Mouse (Mus musculus): ENCODE data around the gene Lin37. TPM values are rescaled to one million over a fixed set of nuclear protein-coding genes. Genes with fewer than 3 reads are reported as not detected.

The Lin37 gene
- total and polyA plus RNA-seq, 2 experiments from 2014 or later, result 32.0 to 54.1 TPM

- Histone ChIP-seq H3K27ac (ENCODE audit: low read depth, low read length) (no peak overlapping the region), H3K4me1 (ENCODE audit: insufficient read depth, low read length) (no peaks in the 10 kb centered on the region), H3K27me3 (ENCODE audit: insufficient read depth, low read length) (no peaks in the 10 kb centered on the region), H3K4me3 (ENCODE audit: low read depth, low read length) (no peak overlapping the region), H3K4me2 (ENCODE audit: low read depth, low read length, poor library complexity, severe bottlenecking) (no peak overlapping the region), H3K9ac (replicated peaks; ENCODE audit: low read length, poor library complexity, severe bottlenecking) (no peak overlapping the region), H3K36me3 (ENCODE audit: insufficient read depth, low read length) (no peaks in the 10 kb centered on the region), H3K9me3 (ENCODE audit: low read length) (no peaks in the 10 kb centered on the region)
- no peak for DNase-seq (ENCODE audit: low spot score)
- ATAC-seq (ENCODE audit: low FRiP score), result no peak
- TF ChIP-seq CTCF (IDR thresholded peaks at IDR 0.05), result no peak
- 72% methylated on average over 7 of the region's 7 CpGs for WGBS
Observed at GRCm38 (mm10) chr7:30600651-30601050, 41.0 kb upstream of the Lin37 start.

- peak overlapping the region; percentile 29 for H3K4me2 ChIP-seq (ENCODE audit: low read depth, low read length, poor library complexity, severe bottlenecking)
- DNase-seq (ENCODE audit: low spot score) (peak; percentile 96), ATAC-seq (ENCODE audit: low FRiP score) (peak; percentile 97)
- H3K4me3 ChIP-seq (ENCODE audit: low read depth, low read length), result 0 out of 2 replicates have a peak overlapping the region, but pooled peaks have one; percentile 5
- WGBS, result 1% methylated on average over 16 of the region's 16 CpGs
- no peaks in the 10 kb centered on the region for H3K36me3 ChIP-seq (ENCODE audit: insufficient read depth, low read length)
- no peaks in the 10 kb centered on the region for H3K27me3 ChIP-seq (ENCODE audit: insufficient read depth, low read length)
- no peak for TF ChIP-seq CTCF (IDR thresholded peaks at IDR 0.05)
- no peaks in the 10 kb centered on the region for H3K9me3 ChIP-seq (ENCODE audit: low read length)
- no peaks in the 10 kb centered on the region for H3K4me1 ChIP-seq (ENCODE audit: insufficient read depth, low read length)
- H3K27ac ChIP-seq (ENCODE audit: low read depth, low read length), result no peak overlapping the region
- H3K9ac ChIP-seq (replicated peaks; ENCODE audit: low read length, poor library complexity, severe bottlenecking), result no peak overlapping the region
Observed at GRCm38 (mm10) chr7:30599933-30600353, 40.3 kb upstream of the Lin37 start.

- WGBS, result 95% methylated on average over 12 of the region's 12 CpGs
- TF ChIP-seq CTCF (IDR thresholded peaks at IDR 0.05), result no peak
- peak within 1 kb of the TSS; percentile 29; the same call in 1 of the 2 replicates for H3K4me2 ChIP-seq (ENCODE audit: low read depth, low read length, poor library complexity, severe bottlenecking)
- H3K4me1 ChIP-seq (ENCODE audit: insufficient read depth, low read length), result no peaks in the 10 kb centered on the region
- H3K27ac ChIP-seq (ENCODE audit: low read depth, low read length), result no peak within 1 kb of the TSS
- ATAC-seq (ENCODE audit: low FRiP score), result no peak
- H3K27me3 ChIP-seq (ENCODE audit: insufficient read depth, low read length), result no peaks in the 10 kb centered on the region
- H3K36me3 ChIP-seq (ENCODE audit: insufficient read depth, low read length), result no peaks in the 10 kb centered on the region
- no peak within 1 kb of the TSS for H3K4me3 ChIP-seq (ENCODE audit: low read depth, low read length)
- DNase-seq (ENCODE audit: low spot score), result no peak
- no peak within 1 kb of the TSS for H3K9ac ChIP-seq (replicated peaks; ENCODE audit: low read length, poor library complexity, severe bottlenecking)
- no peaks in the 10 kb centered on the region for H3K9me3 ChIP-seq (ENCODE audit: low read length)
Observed at GRCm38 (mm10) chr7:30598786-30599185, 39.1 kb upstream of the Lin37 start, which contains the start of gene Zbtb32. Zbtb32 (minus strand) TSS chr7:30598909.

GRCm38 (mm10) chr7:30596811-30597210 lies 37.2 kb upstream of the Lin37 start:
- H3K4me1 ChIP-seq (ENCODE audit: insufficient read depth, low read length), result no peaks in the 10 kb centered on the region
- 68% methylated on average over 5 of the region's 5 CpGs for WGBS

GRCm38 (mm10) chr7:30596093-30596492 lies 36.5 kb upstream of the Lin37 start:
- Histone ChIP-seq H3K4me3 (ENCODE audit: low read depth, low read length) (no peak overlapping the region), H3K4me2 (ENCODE audit: low read depth, low read length, poor library complexity, severe bottlenecking) (no peak overlapping the region), H3K27ac (ENCODE audit: low read depth, low read length) (no peak overlapping the region), H3K4me1 (ENCODE audit: insufficient read depth, low read length) (no peaks in the 10 kb centered on the region), H3K9me3 (ENCODE audit: low read length) (no peaks in the 10 kb centered on the region), H3K27me3 (ENCODE audit: insufficient read depth, low read length) (no peaks in the 10 kb centered on the region), H3K9ac (replicated peaks; ENCODE audit: low read length, poor library complexity, severe bottlenecking) (no peak overlapping the region), H3K36me3 (ENCODE audit: insufficient read depth, low read length) (no peaks in the 10 kb centered on the region)
- DNase-seq (ENCODE audit: low spot score) (no peak), ATAC-seq (ENCODE audit: low FRiP score) (no peak)
- WGBS, result 86% methylated on average over 5 of the region's 5 CpGs
- no peak for TF ChIP-seq CTCF (IDR thresholded peaks at IDR 0.05)

More at GRCm38 (mm10) chr7:30596811-30597210, 37.2 kb upstream of the Lin37 start:
- DNase-seq (ENCODE audit: low spot score) (no peak), ATAC-seq (ENCODE audit: low FRiP score) (no peak)
- Histone ChIP-seq H3K9ac (replicated peaks; ENCODE audit: low read length, poor library complexity, severe bottlenecking) (no peak overlapping the region), H3K27me3 (ENCODE audit: insufficient read depth, low read length) (no peaks in the 10 kb centered on the region), H3K9me3 (ENCODE audit: low read length) (no peaks in the 10 kb centered on the region), H3K27ac (ENCODE audit: low read depth, low read length) (no peak overlapping the region), H3K4me2 (ENCODE audit: low read depth, low read length, poor library complexity, severe bottlenecking) (no peak overlapping the region), H3K36me3 (ENCODE audit: insufficient read depth, low read length) (no peaks in the 10 kb centered on the region), H3K4me3 (ENCODE audit: low read depth, low read length) (no peak overlapping the region)
- TF ChIP-seq CTCF (IDR thresholded peaks at IDR 0.05), result no peak

- Histone ChIP-seq H3K27ac (ENCODE audit: low read depth, low read length) (no peak overlapping the region), H3K4me2 (ENCODE audit: low read depth, low read length, poor library complexity, severe bottlenecking) (no peak overlapping the region), H3K4me1 (ENCODE audit: insufficient read depth, low read length) (no peaks in the 10 kb centered on the region), H3K9ac (replicated peaks; ENCODE audit: low read length, poor library complexity, severe bottlenecking) (no peak overlapping the region), H3K27me3 (ENCODE audit: insufficient read depth, low read length) (no peaks in the 10 kb centered on the region), H3K36me3 (ENCODE audit: insufficient read depth, low read length) (no peaks in the 10 kb centered on the region), H3K9me3 (ENCODE audit: low read length) (no peaks in the 10 kb centered on the region), H3K4me3 (ENCODE audit: low read depth, low read length) (no peak overlapping the region)
- no peak for TF ChIP-seq CTCF (IDR thresholded peaks at IDR 0.05)
- DNase-seq (ENCODE audit: low spot score) (no peak), ATAC-seq (ENCODE audit: low FRiP score) (no peak)
- WGBS, result 72% methylated on average over 3 of the region's 4 CpGs
Observed at GRCm38 (mm10) chr7:30594510-30595024, 34.9 kb upstream of the Lin37 start.
